Mouse (Mus musculus) heart, adult 2 months (tissue): ENCODE measurements at regions not wholly inside any gene's neighbourhood (a gene's known extent, or its start where the extent isn't known, plus 50 kb on each side); places are given as distances from the start of the nearest gene placed in this dataset.

Experiments
- DNase-seq, 2 experiments: peaks; one replicate each; pipeline ENCODE4 v3.0.0; 2021
- H3K27ac ChIP-seq: fragments of 200-600 bp; 2 replicates; pipeline ENCODE4 v1.8.1; 2022
- H3K27me3 ChIP-seq: fragments of 200-500 bp; 2 replicates; pipeline ENCODE4 v1.6.1; 2012; ENCODE audit warnings: mild to moderate bottlenecking, low read length, inconsistent platforms, mixed read lengths; ENCODE audit not compliant: control insufficient read depth, insufficient read depth
- H3K36me3 ChIP-seq: fragments of 200-500 bp; 2 replicates; pipeline ENCODE4 v1.6.1; 2012; ENCODE audit warnings: low read length, inconsistent platforms; ENCODE audit not compliant: control insufficient read depth, insufficient read depth
- H3K4me1 ChIP-seq: fragments of 200-500 bp; 2 replicates; pipeline ENCODE4 v1.6.1; 2011; ENCODE audit warnings: low read length; ENCODE audit not compliant: control insufficient read depth, insufficient read depth
- H3K4me3 ChIP-seq: fragments of 200-600 bp; 2 replicates; pipeline ENCODE4 v1.8.1; 2022
- H3K79me2 ChIP-seq: fragments of 200-500 bp; replicated peaks from 2 replicates; pipeline ENCODE4 v1.6.1; 2012; ENCODE audit warnings: mild to moderate bottlenecking, inconsistent platforms, low read length, moderate library complexity, mixed read lengths; ENCODE audit not compliant: control insufficient read depth, insufficient read depth
- H3K9ac ChIP-seq: fragments of 200-500 bp; 2 replicates; pipeline ENCODE4 v1.6.1; 2012; ENCODE audit warnings: low read depth, mild to moderate bottlenecking, control low read depth, inconsistent platforms, low read length, mixed read lengths
- CTCF ChIP-seq: fragments of 200-600 bp; IDR thresholded peaks from 2 replicates; pipeline ENCODE4 v1.8.1; 2022; ENCODE audit warnings: antibody characterized with exemption, mild to moderate bottlenecking, moderate library complexity
- EP300 ChIP-seq: fragments of 200-500 bp; IDR thresholded peaks from 2 replicates; pipeline ENCODE4 v1.6.1; 2011; ENCODE audit warnings: low read depth, low read length, control low read depth; ENCODE audit not compliant: insufficient read depth
- POLR2A ChIP-seq: fragments of 200-500 bp; IDR thresholded peaks from 2 replicates; pipeline ENCODE4 v1.6.1; 2011; ENCODE audit warnings: mild to moderate bottlenecking, low read depth, low read length, control low read depth; ENCODE audit not compliant: insufficient read depth
- WGBS: fragments of 180-500 bp; shearing (Covaris S2); methylation state at CpG from one replicate; pipeline ENCODE4 v1.1.7; 2018; 5-methylcytosine and 5-hydroxymethylcytosine counted together
- intact Hi-C: fragments of 180-260 bp; cut with DNase I; formaldehyde crosslinking; loops from one replicate; pipeline ENCODE4 v1.15.1; 2025

DNA sequence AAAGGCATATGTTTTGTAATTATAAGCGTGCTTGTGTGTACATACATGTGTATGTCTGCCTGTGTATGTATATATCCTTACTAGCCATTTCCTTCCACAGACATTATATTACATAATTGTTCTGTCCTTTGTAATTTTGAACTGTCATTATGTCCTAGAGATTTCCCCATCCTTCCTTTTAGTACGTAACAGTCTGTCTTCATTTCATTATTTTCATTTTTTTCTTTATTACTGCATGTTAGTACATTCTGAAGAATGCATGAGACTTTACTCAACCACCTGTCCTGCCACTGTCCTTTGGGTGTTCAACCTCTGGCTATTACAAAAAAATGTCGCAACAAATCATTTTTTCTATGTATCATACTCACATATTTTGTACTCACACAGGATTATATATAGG is 292.2 kb upstream of the Pik3r1 start:
- no peaks in the 10 kb centered on the region for H3K27me3 ChIP-seq

DNA sequence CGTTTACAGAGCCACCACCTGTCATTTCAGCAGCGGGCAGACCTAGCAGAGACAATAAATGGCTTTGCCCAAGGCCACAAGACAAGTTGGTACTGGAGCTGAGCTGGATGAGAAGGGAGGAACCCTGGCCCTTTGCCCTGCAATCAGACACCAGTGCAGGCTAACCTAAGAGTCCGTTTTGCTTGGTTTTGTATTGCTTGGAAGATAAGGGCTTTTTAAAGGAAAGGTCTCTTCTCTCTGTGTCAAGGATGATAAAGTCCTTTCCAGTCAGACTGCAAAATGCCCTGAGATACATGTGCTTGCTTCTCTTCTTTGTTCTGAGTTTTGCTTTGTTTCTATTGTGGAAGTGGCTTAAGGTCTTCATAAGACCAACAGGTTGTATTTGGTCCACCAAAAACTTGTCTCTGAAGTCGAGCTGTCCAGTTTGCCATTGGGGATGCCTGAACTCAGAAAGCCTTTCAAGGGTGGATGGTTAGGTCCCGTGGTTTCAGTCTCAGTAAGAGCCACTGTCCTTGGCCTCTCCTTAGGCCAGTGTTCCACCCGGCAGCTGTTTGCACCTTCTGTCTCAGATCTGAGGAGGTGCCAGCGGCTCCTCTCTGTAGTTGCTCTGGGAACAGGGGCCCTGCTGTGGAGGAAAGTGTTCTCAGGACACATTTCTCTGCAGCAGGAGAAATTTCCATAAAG is 296.7 kb upstream of the Pik3r1 start:
- TF ChIP-seq CTCF (no peak), POLR2A (no peak), EP300 (no peak)
- H3K4me3 ChIP-seq = no peak overlapping the region
- H3K27me3 ChIP-seq = no peaks in the 10 kb centered on the region
- no peak overlapping the region for H3K9ac ChIP-seq
- peaks cover 3% of the 10 kb centered on the region; the same call in 1 of the 2 replicates for H3K36me3 ChIP-seq
- WGBS = 51% methylated on average over 7 of the region's 7 CpGs
- intact Hi-C loops = no loop called here
- peak in 1 of 2 experiments; percentile 15 for DNase-seq
- H3K27ac ChIP-seq = no peak overlapping the region; the same call in 1 of the 2 replicates
- H3K4me1 ChIP-seq = peaks cover 6% of the 10 kb centered on the region
- no peaks in the 10 kb centered on the region for H3K79me2 ChIP-seq

More for the DNA sequence above, 292.2 kb upstream of the Pik3r1 start:
- no peak for DNase-seq
- H3K4me1 ChIP-seq = peaks cover 3% of the 10 kb centered on the region; the same call in 1 of the 2 replicates
- no peak overlapping the region for H3K4me3 ChIP-seq
- no peak overlapping the region for H3K9ac ChIP-seq
- no peak for TF ChIP-seq CTCF
- no peak for TF ChIP-seq POLR2A
- TF ChIP-seq EP300 = no peak
- H3K27ac ChIP-seq = no peak overlapping the region
- WGBS = 89% methylated on average over 3 of the region's 3 CpGs
- intact Hi-C loops = no loop called here
- H3K79me2 ChIP-seq = no peaks in the 10 kb centered on the region
- no peaks in the 10 kb centered on the region for H3K36me3 ChIP-seq

DNA sequence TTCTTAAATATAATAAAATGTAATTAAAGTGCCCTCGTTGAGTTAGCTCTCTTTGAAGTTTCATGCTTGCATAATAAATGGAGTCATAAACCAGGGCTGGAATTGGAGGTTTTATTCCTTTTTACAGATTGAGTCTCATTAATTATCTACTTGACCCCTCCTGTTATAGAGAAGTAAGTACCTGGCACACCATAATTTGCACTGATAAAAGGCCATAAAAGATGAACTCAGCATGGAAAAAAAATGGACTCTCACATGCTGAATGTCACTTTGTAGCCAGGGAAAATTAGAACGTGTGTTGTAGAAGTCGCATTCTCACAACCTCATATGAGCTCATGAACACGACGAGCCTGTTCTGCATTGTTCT is 297.2 kb upstream of the Pik3r1 start:
- Histone ChIP-seq H3K4me1 (peaks cover 6% of the 10 kb centered on the region), H3K4me3 (no peak overlapping the region), H3K79me2 (no peaks in the 10 kb centered on the region), H3K27me3 (no peaks in the 10 kb centered on the region), H3K36me3 (peaks cover 3% of the 10 kb centered on the region; the same call in 1 of the 2 replicates), H3K27ac (no peak overlapping the region; the same call in 1 of the 2 replicates), H3K9ac (no peak overlapping the region)
- no peak for DNase-seq
- intact Hi-C loops = no loop called here
- no peak for TF ChIP-seq POLR2A
- TF ChIP-seq CTCF = no peak
- TF ChIP-seq EP300 = no peak
- 81% methylated on average over 5 of the region's 5 CpGs for WGBS

DNA sequence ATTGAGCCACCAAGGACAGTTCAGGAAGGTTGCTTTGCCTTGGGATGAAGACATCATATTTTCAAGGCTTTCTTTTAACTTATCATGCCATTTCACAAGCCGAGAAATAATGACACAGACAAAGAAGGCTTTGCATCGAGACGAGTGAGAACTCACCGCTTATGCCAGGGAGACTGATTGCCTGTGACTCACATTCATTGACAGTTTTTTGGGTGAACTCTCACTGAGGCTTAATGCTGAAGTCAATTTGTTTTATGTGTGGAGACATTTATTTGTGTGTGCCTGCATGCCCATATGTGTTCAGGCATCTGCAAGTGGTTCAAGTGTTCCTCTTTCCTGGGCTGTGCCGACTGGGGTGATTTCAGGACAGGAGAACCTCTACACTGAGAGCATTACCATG is 297.8 kb upstream of the Pik3r1 start:
- TF ChIP-seq CTCF (no peak), EP300 (no peak), POLR2A (no peak)
- Histone ChIP-seq H3K9ac (peak overlapping the region; percentile 34), H3K36me3 (peaks cover 3% of the 10 kb centered on the region; the same call in 1 of the 2 replicates), H3K4me3 (no peak overlapping the region), H3K4me1 (peaks cover 6% of the 10 kb centered on the region), H3K27me3 (no peaks in the 10 kb centered on the region), H3K27ac (no peak overlapping the region; the same call in 1 of the 2 replicates), H3K79me2 (no peaks in the 10 kb centered on the region)
- DNase-seq = peak in 1 of 2 experiments; percentile 18
- intact Hi-C loops = no loop called here
- WGBS = 66% methylated on average over 5 of the region's 5 CpGs

DNA sequence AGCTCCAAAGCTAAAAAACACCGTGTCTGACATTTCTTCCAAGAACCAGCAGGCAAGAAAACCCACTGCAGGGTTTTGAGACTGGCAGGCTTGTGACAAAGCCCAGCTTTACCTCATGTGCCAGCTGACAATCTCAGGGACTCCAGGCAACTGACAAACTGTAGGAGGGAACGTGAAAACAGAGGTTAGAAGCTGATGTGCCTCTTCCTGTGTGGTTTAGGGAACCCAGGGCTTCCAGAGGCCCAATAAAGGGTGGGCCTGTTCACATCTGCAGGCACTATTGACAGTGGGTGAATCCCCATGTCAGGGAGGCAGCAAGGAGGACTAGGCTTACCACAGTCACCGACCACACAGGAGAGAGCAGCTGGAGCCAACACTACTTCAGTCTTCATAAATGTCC is 302.7 kb upstream of the Pik3r1 start:
- no peak overlapping the region for H3K27ac ChIP-seq

DNA sequence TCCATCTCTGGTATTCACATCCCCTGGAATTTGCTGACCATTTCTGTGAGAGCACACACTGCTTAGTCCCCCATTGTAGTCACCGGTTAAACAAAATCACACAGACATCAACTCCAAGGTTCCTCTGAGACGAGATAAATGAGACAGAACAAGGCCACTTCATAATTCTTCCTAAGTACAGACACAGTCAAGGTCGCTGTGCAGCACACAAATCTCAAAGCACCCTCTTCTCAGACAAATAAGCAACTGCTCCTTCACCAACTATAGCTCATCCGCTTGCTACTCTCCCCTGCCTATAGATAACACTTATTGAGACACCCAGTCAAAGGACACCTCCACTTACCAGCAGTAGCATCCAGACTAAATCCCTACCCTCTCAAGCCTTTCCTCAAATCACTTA is 304.3 kb upstream of the Pik3r1 start:
- H3K9ac ChIP-seq = no peak overlapping the region
- no peaks in the 10 kb centered on the region for H3K79me2 ChIP-seq
- no peak overlapping the region for H3K27ac ChIP-seq
- intact Hi-C loops = no loop called here
- H3K27me3 ChIP-seq = no peaks in the 10 kb centered on the region
- 91% methylated on average over 4 of the region's 4 CpGs for WGBS
- no peak for DNase-seq
- no peaks in the 10 kb centered on the region for H3K36me3 ChIP-seq
- H3K4me1 ChIP-seq = no peaks in the 10 kb centered on the region
- H3K4me3 ChIP-seq = no peak overlapping the region
- TF ChIP-seq POLR2A (no peak), EP300 (no peak), CTCF (no peak)

More for the DNA sequence above, 302.7 kb upstream of the Pik3r1 start:
- TF ChIP-seq CTCF = no peak
- H3K27me3 ChIP-seq = no peaks in the 10 kb centered on the region
- no peak overlapping the region for H3K4me3 ChIP-seq
- intact Hi-C loops = no loop called here
- H3K4me1 ChIP-seq = peaks cover 2% of the 10 kb centered on the region
- H3K9ac ChIP-seq = no peak overlapping the region
- peaks cover under 1% of the 10 kb centered on the region; the same call in 1 of the 2 replicates for H3K36me3 ChIP-seq
- WGBS = 59% methylated on average over 3 of the region's 3 CpGs
- no peak for DNase-seq
- H3K79me2 ChIP-seq = no peaks in the 10 kb centered on the region
